Mouse (Mus musculus): ENCODE data around the gene Tsc1. TPM values are rescaled to one million over a fixed set of nuclear protein-coding genes. Genes with fewer than 3 reads are reported as not detected.
A peak's percentile ranks its signal among the peaks of the same experiment; 100 is the strongest.

Gene Tsc1
- total and polyA plus RNA-seq, 2 experiments from 2014 or later = 7.7 to 14.6 TPM

- ATAC-seq (ENCODE audit: insufficient read depth, low read depth) (no peak), DNase-seq (ENCODE audit: low spot score) (no peak)
- Histone ChIP-seq H3K4me3 (ENCODE audit: low read depth, low read length) (no peak overlapping the region), H3K9ac (replicated peaks; ENCODE audit: low read depth, low read length) (no peak overlapping the region), H3K36me3 (replicated peaks; ENCODE audit: control insufficient read depth, insufficient read depth, low read length) (no peaks in the 10 kb centered on the region), H3K4me2 (ENCODE audit: low read depth, low read length) (no peak overlapping the region), H3K27ac (ENCODE audit: low read depth) (no peak overlapping the region), H3K27me3 (ENCODE audit: control insufficient read depth, insufficient read depth, low read length) (0 out of 2 replicates have a peak, but pooled peaks cover 4% of the 10 kb centered on the region), H3K9me3 (replicated peaks; ENCODE audit: control insufficient read depth, low read length) (no peaks in the 10 kb centered on the region), H3K4me1 (ENCODE audit: control insufficient read depth, insufficient read depth) (peaks cover 7% of the 10 kb centered on the region)
- TF ChIP-seq CTCF (IDR thresholded peaks at IDR 0.05; ENCODE audit: low read depth) = no peak
- TF ChIP-seq EP300 (IDR thresholded peaks at IDR 0.05; ENCODE audit: low read depth) = no peak
- WGBS = 71% methylated on average over 5 of the region's 5 CpGs
Measured at GRCm38 (mm10) chr2:28698566-28698965, 57.5 kb downstream of the Tsc1 start.

- WGBS = 2% methylated on average over 53 of the region's 53 CpGs
Measured at GRCm38 (mm10) chr2:28699361-28700335, 58.6 kb downstream of the Tsc1 start, which contains the start of the genes Spaca9 and Ak8. Spaca9 (minus strand) TSS chr2:28699727. Ak8 (plus strand) TSS chr2:28700164.

GRCm38 (mm10) chr2:28701646-28702262 lies 60.7 kb downstream of the Tsc1 start:
- DNase-seq (ENCODE audit: low spot score) (no peak), ATAC-seq (ENCODE audit: insufficient read depth, low read depth) (no peak)
- H3K9ac ChIP-seq (replicated peaks; ENCODE audit: low read depth, low read length) = no peak overlapping the region
- no peak for TF ChIP-seq EP300 (IDR thresholded peaks at IDR 0.05; ENCODE audit: low read depth)
- no peak for TF ChIP-seq CTCF (IDR thresholded peaks at IDR 0.05; ENCODE audit: low read depth)
- no peak overlapping the region for H3K27ac ChIP-seq (ENCODE audit: low read depth)
- peaks cover 7% of the 10 kb centered on the region for H3K4me1 ChIP-seq (ENCODE audit: control insufficient read depth, insufficient read depth)
- no peaks in the 10 kb centered on the region for H3K36me3 ChIP-seq (replicated peaks; ENCODE audit: control insufficient read depth, insufficient read depth, low read length)
- 0 out of 2 replicates have a peak, but pooled peaks cover 4% of the 10 kb centered on the region for H3K27me3 ChIP-seq (ENCODE audit: control insufficient read depth, insufficient read depth, low read length)
- WGBS = 53% methylated on average over 8 of the region's 8 CpGs
- no peak overlapping the region for H3K4me3 ChIP-seq (ENCODE audit: low read depth, low read length)
- H3K9me3 ChIP-seq (replicated peaks; ENCODE audit: control insufficient read depth, low read length) = no peaks in the 10 kb centered on the region
- H3K4me2 ChIP-seq (ENCODE audit: low read depth, low read length) = no peak overlapping the region

More at GRCm38 (mm10) chr2:28699361-28700335, 58.6 kb downstream of the Tsc1 start, which contains the start of the genes Spaca9 and Ak8:
- Histone ChIP-seq H3K9me3 (replicated peaks; ENCODE audit: control insufficient read depth, low read length) (no peaks in the 10 kb centered on the region), H3K9ac (replicated peaks; ENCODE audit: low read depth, low read length) (peak within 1 kb of the TSS; percentile 67), H3K4me2 (ENCODE audit: low read depth, low read length) (peak within 1 kb of the TSS; percentile 99), H3K36me3 (replicated peaks; ENCODE audit: control insufficient read depth, insufficient read depth, low read length) (no peaks in the 10 kb centered on the region), H3K4me3 (ENCODE audit: low read depth, low read length) (peak within 1 kb of the TSS; percentile 73), H3K27me3 (ENCODE audit: control insufficient read depth, insufficient read depth, low read length) (0 out of 2 replicates have a peak, but pooled peaks cover 4% of the 10 kb centered on the region), H3K27ac (ENCODE audit: low read depth) (no peak within 1 kb of the TSS), H3K4me1 (ENCODE audit: control insufficient read depth, insufficient read depth) (peaks cover 7% of the 10 kb centered on the region)
- DNase-seq (ENCODE audit: low spot score) (peak; percentile 68), ATAC-seq (ENCODE audit: insufficient read depth, low read depth) (peak; percentile 90)
- TF ChIP-seq CTCF (IDR thresholded peaks at IDR 0.05; ENCODE audit: low read depth) (no peak), EP300 (IDR thresholded peaks at IDR 0.05; ENCODE audit: low read depth) (no peak)

- no peak for TF ChIP-seq CTCF (IDR thresholded peaks at IDR 0.05; ENCODE audit: low read depth)
- no peak for TF ChIP-seq EP300 (IDR thresholded peaks at IDR 0.05; ENCODE audit: low read depth)
- WGBS = 58% methylated on average over 8 of the region's 8 CpGs
- Histone ChIP-seq H3K9ac (replicated peaks; ENCODE audit: low read depth, low read length) (no peak overlapping the region), H3K9me3 (replicated peaks; ENCODE audit: control insufficient read depth, low read length) (no peaks in the 10 kb centered on the region), H3K27ac (ENCODE audit: low read depth) (no peak overlapping the region), H3K4me3 (ENCODE audit: low read depth, low read length) (no peak overlapping the region), H3K4me1 (ENCODE audit: control insufficient read depth, insufficient read depth) (no peaks in the 10 kb centered on the region), H3K4me2 (ENCODE audit: low read depth, low read length) (no peak overlapping the region), H3K27me3 (ENCODE audit: control insufficient read depth, insufficient read depth, low read length) (no peaks in the 10 kb centered on the region), H3K36me3 (replicated peaks; ENCODE audit: control insufficient read depth, insufficient read depth, low read length) (no peaks in the 10 kb centered on the region)
- no peak for DNase-seq (ENCODE audit: low spot score)
- no peak for ATAC-seq (ENCODE audit: insufficient read depth, low read depth)
Measured at GRCm38 (mm10) chr2:28706106-28706636, 65.1 kb downstream of the Tsc1 start.

GRCm38 (mm10) chr2:28706787-28707186 lies 65.8 kb downstream of the Tsc1 start:
- H3K4me1 ChIP-seq (ENCODE audit: control insufficient read depth, insufficient read depth) = no peaks in the 10 kb centered on the region
- WGBS = 58% methylated on average over 6 of the region's 6 CpGs
- no peak overlapping the region for H3K27ac ChIP-seq (ENCODE audit: low read depth)
- H3K4me2 ChIP-seq (ENCODE audit: low read depth, low read length) = no peak overlapping the region
- H3K4me3 ChIP-seq (ENCODE audit: low read depth, low read length) = no peak overlapping the region
- no peak for DNase-seq (ENCODE audit: low spot score)
- H3K9me3 ChIP-seq (replicated peaks; ENCODE audit: control insufficient read depth, low read length) = no peaks in the 10 kb centered on the region
- ATAC-seq (ENCODE audit: insufficient read depth, low read depth) = no peak
- no peak overlapping the region for H3K9ac ChIP-seq (replicated peaks; ENCODE audit: low read depth, low read length)
- no peaks in the 10 kb centered on the region for H3K27me3 ChIP-seq (ENCODE audit: control insufficient read depth, insufficient read depth, low read length)
- TF ChIP-seq CTCF (IDR thresholded peaks at IDR 0.05; ENCODE audit: low read depth) (no peak), EP300 (IDR thresholded peaks at IDR 0.05; ENCODE audit: low read depth) (no peak)
- H3K36me3 ChIP-seq (replicated peaks; ENCODE audit: control insufficient read depth, insufficient read depth, low read length) = no peaks in the 10 kb centered on the region

Data from heart, postnatal 0 days (tissue).